Mouse (Mus musculus): ENCODE measurements at regions not wholly inside any gene's neighbourhood (a gene's known extent, or its start where the extent isn't known, plus 50 kb on each side); places are given as distances from the start of the nearest gene placed in this dataset.

DNA sequence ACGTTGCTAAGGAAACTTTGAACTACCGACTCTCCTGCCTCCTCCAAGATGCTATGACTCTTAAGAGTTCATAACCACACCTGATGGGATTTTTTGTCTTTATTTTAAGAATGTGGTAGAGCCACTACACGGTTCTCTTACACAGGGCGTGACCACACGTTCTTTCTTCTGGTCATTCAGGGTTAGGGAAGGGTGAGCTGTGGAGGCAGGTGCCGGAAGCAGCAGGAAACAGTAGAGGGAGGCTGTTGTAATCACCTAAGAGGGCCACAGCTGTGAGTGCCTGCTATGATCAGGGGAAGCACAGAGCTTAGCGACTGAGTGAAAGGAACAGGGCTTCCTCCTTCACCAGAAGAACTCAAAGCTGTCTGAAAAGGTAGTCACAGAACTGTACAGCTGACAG, 50.6 kb upstream of the Larp1 start:
- DNase-seq (ENCODE audit: low read depth, low spot score), result no peak

DNA sequence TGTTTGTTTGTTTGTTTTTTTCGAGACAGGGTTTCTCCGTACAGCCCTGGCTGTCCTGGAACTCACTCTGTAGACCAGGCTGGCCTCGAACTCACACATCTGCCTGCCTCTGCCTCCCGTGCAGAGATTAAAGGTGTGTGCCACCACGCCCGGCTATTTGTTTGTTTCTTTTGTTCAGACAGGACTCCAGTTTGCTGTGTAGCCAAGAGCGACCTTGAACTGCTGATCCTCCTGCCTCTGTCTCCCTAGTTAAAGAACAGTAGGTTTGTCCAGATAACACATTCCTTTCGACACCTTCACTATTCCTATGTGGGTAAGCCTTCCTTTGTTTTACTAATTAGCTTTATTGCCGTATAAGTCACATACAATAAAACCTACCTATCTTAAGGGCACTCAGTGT, 52.0 kb upstream of the Larp1 start:
- DNase-seq (ENCODE audit: low read depth, low spot score), result peak; percentile 88

DNA sequence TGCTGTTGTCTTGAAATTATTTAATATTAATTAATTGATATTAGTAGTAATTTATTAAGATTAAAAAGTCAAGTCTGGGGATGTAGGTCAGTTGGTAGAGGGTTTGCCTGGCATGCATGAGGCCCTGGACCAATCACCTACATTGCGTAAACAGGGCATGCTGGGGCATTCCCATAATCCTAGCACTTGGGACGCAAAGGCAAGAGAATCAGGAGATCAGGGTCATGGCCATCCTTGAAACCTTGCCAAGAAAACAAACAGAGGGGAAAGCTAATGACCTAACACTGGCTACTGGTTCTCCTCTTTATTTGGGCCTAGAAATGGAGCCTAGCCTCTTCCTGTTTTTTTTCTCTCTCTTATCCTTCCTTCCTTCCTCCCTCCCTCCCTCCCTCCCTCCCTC, 52.8 kb upstream of the Larp1 start:
- DNase-seq (ENCODE audit: low read depth, low spot score), result no peak

DNA sequence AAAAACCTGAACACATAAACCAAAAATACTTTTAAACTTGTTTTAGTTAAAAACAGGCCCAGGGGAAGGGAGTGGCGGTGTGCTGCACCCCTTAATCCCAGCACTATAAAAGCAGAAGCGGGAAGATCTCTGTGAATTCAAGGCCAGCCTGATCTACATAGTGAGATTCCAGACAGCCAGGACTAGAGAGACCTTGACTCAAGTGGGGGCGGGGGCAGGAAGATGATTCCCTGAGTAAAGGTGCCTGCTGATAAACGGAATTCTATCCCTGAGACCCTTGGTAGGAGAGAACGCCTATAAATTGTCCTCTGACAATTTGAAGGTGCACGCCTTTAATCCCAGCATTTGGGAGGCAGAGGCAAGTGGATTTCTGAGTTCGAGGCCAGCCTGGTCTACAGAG, 53.4 kb upstream of the Larp1 start:
- no peak for DNase-seq (ENCODE audit: low read depth, low spot score)

DNA sequence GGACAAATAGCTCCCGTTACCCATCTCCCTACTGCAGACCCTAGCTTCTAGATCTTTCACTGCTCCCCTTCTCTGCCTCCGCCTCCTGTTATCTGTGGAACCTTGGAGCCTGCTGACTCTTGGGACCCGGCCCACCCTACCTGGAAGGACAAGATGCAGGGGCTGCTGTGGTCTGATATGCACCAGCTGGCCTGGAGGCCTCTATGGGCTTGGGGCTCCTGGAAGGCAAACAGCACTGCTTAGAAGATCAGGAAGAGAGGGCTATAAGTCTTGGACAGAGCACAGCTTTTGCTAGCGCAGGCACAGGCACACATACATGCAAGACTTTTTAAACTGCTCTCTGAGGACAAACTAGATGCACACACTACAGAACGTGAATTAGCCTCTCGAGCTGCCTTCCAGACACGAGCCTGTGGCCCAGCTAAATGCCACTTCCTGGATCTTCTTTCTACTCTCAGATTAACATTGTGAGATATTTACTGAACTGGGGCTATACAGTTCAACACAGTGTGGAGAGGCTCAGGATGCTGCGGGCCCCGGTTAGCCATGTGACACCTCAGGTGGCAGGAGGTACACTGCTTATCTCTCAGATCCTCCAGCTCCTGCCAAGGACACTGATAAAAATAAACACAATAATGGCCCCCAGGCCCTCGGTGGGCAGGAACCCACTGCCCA, 54.2 kb upstream of the Larp1 start:
- DNase-seq (ENCODE audit: low read depth, low spot score), result no peak

DNA sequence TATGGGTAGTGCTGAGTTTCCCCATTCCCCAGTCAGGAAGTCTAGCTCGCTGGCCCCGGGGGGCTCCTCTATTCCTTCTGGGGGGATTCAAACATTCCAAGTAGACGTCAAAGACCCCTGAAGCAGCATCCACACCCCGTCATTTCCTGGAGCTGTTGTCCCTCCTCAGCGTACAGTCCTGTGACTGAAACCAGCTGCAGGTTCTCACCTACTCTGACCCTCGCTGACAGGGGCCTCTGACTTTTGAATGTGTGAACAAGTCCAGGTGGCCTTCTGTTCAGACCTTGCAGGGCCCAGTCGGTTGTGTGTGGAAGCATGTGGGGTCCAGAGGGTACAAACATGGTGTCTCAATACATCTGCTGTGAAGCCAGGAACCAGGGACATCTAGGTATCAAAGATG, 55.2 kb upstream of the Larp1 start:
- no peak for DNase-seq (ENCODE audit: low read depth, low spot score)

DNA sequence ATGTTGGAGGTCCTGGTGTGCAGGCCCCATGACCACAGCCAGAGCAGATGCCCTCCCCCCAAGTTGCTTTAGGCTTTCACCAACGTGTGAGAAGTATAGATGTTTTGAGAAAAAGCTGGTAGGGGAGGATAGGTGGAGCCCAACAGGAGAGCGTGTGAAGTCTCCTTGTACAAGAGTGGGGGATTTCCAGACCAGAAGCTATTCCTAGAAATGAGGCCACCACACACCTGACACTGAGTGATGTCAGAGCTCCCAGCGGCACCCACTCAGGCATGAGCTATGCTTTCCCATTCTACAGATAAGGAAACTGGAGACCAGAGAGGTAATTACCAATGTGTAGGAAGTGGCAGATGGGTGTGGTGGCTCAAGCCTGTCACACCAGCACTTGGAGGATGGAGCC, 56.2 kb upstream of the Larp1 start:
- no peak for DNase-seq (ENCODE audit: low read depth, low spot score)

DNA sequence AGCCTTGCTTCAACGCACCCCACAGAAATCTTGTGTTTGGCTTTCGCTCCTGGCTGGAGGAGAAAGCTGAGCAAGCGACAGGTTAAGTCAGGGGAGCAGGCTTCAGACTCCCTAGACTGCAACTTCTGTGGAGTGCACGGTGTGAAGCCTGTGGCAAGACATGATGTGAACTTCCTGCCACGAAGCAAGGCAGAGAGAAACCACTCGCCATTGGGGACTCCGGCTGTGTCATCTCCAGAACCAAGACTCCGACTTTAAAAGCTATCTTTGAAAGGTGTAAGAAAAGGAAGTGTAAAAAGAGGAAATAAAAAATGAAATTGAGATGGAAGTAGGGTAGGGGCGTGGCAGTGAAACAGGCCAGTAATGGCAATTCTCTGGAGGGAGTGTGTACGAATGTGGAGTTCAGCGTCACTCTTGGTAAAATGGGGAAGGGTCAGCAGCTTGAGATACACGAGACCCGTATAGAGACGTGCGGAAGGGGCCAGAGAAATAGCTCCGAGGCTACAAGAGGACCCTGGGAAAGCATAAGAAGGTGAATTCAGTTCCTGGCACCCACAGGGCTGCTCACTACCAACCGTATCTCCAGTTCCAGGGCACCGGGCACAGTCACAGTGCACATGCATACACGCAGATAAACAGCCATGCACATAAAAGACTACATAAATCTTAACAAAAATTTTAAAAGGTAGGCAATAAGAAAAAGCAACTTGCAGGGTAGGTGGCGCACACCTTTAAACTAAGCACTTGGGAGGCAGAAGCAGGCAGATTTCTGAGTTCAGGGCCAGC, 57.1 kb upstream of the Larp1 start:
- no peak for DNase-seq (ENCODE audit: low read depth, low spot score)

DNA sequence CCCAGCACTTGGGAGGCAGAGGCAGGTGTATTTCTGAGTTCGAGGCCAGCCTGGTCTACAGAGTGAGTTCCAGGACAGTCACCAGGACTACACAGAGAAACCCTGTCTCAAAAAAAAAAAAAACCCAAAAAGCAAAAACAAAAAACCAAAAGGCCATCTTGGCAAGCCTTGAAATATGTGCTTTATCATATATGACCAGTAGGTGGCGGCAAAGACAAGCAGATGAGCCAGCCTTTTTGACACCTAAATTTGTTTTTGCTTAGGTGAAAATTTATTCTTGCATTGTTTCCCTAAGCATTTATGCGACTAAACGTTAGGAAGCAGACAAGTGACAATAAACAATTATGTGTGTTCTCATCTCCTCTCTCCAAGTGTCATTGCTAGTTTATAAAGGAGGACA, 57.9 kb upstream of the Larp1 start:
- DNase-seq (ENCODE audit: low read depth, low spot score), result no peak

DNA sequence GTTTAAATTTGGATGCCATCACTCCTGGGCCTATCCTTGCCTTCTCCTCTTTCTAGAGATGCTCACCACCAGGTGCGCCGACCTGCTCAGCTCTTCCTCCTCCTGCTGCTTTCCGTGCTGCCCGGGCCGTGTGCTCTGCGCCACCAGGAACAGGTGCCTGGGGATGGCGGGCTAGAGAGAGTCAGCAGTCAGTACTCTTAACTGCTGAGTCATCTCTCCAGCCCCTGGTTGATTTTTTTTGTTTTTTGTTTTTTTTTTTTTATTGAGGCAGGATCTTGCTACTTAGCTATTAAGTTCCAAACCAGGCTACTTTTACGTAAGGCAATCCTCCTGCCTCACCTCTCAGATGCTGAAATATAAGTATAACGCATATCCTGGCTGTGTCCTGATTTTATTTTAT, 59.8 kb upstream of the Larp1 start:
- DNase-seq (ENCODE audit: low read depth, low spot score), result no peak

DNA sequence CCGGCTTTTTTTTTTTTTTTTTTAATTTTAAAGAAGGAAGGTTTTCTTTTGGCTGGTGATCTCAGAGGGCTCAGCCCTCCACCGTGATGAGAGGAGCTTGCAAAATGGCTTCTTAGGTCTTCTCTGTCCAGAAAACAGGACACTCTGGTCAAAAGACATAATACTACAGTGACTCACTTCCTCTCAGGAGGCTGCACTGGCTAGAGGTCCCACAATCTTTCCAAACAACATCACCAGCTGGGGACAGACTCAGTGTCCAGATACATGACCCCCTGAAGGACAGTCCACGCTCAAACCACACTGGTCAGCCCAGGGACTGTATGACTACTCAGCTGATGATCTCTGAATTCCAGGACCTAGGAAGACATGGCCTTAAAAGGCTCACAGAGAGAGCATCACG, 61.5 kb upstream of the Larp1 start:
- DNase-seq (ENCODE audit: low read depth, low spot score), result no peak

DNA sequence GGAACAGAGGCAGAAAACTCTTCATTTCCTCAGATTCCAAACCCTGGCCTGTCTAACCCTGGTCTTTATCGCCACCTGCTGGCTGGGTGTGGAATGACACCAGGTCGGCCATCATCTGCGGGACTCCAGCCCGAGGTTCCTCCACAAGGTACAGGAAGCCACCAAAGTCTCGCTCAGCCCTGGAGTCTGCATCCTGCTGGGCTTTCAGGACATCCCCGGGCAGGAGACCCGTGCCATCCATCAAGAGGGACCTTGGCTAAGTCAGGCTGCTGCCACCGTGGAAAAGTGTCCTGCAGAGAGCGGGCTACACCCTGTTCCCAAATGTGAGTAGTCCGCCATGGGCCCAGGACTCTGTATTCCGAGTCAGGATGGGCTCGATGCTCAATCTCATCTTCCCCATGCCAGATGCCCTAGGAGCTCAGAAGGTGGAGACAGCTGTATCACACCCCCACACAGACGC, 74.4 kb upstream of the Larp1 start:
- peak; percentile 84 for DNase-seq (ENCODE audit: low read depth, low spot score)

DNA sequence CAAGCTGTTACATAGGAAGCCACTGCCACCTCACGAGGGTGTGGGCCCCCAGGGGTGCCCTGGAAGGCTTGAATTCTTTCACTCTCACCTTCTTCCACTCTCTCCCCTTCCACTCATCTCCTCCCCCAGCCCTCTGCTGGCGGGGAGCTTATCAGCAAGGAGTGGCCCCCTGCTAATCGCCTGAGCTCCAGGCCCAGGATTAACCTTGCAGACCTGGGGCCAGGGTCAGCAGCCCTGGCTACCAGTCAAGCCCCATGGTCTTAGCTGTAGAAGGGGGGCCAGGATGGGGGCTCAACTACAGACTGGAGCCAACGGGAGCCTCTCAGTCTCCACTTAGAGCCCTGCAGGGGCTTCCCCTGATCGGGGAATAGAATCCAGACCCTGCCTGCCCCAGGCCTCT, 75.8 kb upstream of the Larp1 start:
- DNase-seq (ENCODE audit: low read depth, low spot score), result no peak

DNA sequence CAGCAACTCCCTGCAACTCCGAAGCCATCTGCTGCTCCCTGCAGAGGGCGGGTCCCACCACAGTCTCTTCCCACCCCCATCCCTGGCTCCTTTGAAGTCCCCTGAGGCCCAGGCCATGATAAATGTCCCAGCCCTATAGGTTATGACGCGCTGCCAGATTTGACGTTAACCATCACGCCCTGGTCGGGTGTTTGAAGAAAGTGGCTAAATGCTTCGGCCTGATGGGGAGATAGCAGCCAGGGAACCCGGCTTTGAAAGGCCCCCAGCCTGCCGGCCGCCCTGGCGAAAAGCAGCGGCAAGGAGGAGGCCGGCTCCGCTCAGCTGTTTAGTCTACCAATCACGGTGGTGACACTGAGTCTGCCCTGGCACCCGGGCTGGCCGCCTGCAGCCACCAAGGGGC, 79.4 kb upstream of the Larp1 start:
- no peak for DNase-seq (ENCODE audit: low read depth, low spot score)

DNA sequence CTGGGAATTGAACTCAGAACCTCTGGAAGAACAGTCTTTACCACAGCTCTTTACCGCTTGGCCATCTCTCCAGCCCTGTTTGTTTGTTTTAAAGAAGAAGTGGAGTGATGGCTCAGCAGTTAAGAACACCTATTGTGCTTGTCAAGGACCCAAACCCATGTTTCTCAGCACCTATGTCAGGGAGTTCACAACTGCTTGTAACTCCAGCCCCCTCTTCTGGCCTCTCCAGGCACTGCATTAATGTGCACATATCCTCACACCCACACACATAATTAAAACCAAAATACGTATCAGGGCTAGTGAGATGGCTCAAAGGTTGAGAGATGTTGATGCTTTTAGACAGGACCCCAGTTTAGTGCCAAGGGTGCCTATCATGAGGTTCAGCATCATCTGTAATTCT, 87.6 kb upstream of the Hand1 start:
- no peak for DNase-seq (ENCODE audit: low read depth, low spot score)

DNA sequence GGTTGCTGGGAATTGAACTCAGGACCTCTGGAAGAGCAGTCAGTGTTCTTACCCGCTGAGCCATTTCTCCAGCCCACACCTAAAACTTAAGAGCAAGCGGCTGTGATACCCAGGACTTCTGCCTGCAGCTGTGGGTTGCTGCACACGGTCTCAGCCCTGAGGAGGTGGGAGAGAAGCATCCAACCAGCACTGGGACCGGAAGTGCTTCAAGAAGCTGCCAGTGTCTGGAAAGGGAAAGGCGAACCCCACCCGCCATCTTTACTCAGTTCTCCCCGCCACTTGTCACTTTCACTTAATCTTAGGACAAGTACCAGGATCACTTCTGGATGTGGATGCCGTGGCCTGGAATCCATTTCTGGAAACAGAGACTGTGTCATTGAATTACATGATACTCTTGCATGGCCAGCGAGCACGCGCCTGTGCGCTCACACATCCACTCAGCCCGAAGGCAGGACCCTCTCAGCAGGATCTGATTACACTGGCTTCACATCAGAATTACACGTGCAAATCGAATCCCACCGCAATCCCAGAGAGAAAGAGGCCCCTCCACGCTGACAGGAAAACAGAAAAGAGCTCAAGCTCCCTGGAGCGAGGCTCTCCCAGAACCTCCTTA, 85.9 kb upstream of the Hand1 start:
- no peak for DNase-seq (ENCODE audit: low read depth, low spot score)

DNA sequence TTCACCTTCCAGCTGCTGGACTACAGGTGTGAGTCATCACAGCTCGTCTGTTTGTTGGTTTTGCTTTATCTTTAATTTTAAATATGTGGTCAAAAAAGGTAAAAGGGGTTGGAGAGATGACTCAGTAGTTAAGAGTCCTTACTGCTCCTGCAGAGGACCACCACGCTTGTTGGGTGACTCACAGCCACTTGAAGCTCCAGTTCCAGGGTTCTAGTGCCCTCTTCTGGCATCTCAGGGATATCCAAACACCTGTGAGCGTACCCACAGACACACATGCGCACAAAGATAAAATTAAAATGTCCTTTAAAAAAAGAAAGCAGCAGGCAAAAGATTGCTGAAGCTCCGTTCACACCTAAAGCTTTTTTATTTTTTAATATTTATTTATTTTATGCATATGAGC, 85.4 kb upstream of the Hand1 start:
- DNase-seq (ENCODE audit: low read depth, low spot score), result no peak

DNA sequence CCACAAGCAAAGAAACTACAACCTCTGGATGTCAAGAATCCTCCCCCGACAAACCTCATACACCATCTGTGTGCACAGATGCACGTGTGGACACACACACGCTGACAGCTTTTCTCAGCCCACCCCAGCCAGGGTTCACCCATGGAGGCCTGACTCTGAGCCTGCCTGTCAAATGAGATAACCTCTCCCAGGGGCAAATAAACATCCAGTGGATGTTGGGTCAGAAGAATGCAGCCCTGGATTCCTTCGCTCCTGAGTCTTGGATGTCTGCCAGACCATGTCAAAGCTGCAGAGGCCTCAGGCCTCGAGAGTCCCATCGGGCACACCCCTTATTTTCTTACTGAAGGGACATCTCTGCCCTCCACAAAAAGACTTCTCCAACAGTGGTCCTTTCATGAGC, 83.4 kb upstream of the Hand1 start:
- DNase-seq (ENCODE audit: low read depth, low spot score), result no peak

DNA sequence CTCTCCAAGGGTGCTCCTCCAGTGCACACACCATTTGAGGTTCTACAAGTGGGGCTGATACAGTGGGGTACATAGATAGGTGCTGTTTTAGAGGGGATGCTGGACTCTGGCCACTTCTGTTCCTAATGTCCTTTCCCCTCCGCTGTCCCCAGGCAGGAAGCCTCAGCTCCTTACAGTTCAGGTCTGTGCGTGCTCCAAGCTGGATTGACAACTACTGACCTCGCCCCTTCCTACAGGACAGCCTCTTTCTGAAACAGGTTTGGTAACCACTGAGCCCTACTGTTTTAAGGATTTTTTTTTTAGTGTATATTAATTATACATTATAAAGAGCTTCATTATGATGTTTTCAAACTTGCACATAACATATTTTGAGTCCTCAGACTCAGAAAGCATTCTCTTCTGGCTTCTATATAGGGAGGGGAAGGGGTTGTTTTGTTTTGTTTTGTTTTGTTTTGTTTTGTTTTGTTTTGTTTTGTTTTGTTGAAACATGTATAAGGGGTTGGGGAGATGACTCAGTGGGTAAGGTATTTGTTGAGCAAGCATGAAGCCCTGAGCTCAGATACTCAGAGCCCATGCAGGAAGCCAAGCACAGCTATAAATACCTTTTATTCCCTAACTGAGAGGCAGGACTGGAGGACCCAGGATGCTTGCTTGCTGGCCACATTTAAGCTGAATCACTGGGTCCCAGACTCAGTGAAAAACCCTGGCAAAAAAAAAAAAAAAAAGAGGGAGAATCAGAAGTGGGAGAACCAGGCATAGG, 81.4 kb upstream of the Hand1 start:
- DNase-seq (ENCODE audit: low read depth, low spot score), result no peak

DNA sequence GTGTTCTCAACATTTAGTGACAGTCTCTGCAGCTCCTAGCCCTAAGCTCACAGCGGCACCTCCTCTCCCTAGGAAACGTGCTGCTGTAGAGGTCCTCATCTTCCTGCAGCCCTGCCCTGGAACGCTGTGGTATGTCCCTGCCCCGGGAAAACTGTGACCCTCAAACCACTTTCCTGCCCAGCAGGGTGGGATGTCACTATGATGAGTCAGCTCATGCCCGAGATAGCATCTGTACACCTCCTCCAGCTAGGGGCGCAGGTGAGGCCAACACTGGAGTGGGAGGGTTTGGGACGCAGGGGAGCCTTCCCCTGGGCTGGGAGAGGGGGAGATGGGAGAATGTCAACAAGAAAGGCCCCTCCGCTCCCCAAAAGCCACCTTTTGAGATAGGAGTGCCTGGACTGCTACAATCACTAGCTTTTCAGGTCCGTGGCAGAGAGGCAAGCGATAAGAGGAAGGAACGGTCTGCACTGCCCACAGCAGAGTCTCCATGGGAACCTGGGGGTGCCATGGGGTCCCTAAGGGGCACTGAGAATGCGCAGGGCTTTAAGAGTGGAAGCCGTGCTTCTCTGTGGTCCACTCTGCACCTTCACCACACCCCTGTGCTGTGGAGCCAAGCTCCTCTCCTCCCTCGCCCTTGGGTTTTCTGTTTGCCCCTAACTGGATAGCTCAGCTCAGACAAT, 80.5 kb upstream of the Hand1 start:
- no peak for DNase-seq (ENCODE audit: low read depth, low spot score)

DNA sequence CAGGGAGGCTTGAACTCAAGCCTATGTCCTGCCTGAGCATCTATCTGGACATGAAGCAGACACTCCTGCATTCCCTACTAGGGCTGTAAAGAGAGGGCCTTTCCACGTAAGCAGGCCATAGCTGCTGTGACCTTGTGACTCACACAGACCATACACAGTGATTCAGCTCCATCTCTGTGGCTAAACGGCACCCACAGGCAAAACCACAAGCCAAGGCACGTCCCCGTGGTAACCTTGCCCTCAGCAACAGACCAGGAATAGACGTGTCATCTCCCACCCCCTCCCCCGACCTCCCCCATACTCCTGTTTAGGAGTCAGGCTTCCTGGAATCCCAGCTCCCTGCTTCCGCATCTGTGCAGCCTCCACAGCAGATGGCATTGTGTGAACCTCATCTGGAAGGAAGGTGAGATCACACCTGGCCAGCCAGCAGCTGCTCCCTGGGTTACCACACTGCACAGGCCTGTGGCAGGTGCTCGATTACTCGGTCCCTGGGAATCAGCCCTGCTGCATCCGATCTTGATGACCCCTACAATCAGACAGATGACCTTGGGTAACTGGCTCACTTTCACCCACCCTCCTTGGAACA, 79.2 kb upstream of the Hand1 start:
- DNase-seq (ENCODE audit: low read depth, low spot score), result no peak
